Mouse (Mus musculus) G1E (cell line): ENCODE measurements around the gene Hsd17b1.

Source experiments
- CTCF ChIP-seq: IDR thresholded peaks from 2 replicates; pipeline ENCODE4 v1.5.1; 2012; ENCODE audit warnings: low read depth, low read length, inconsistent platforms, mixed read lengths
- GATA1 ChIP-seq: IDR thresholded peaks from 2 replicates; pipeline ENCODE4 v1.6.1; 2012; ENCODE audit warnings: borderline replicate concordance, low read length, inconsistent platforms, mixed read lengths
- TAL1 ChIP-seq: conservative IDR thresholded peaks from 2 replicates; pipeline ENCODE4 v1.6.1; 2012; ENCODE audit warnings: low read depth, low read length, inconsistent platforms, mixed read lengths

DNA sequence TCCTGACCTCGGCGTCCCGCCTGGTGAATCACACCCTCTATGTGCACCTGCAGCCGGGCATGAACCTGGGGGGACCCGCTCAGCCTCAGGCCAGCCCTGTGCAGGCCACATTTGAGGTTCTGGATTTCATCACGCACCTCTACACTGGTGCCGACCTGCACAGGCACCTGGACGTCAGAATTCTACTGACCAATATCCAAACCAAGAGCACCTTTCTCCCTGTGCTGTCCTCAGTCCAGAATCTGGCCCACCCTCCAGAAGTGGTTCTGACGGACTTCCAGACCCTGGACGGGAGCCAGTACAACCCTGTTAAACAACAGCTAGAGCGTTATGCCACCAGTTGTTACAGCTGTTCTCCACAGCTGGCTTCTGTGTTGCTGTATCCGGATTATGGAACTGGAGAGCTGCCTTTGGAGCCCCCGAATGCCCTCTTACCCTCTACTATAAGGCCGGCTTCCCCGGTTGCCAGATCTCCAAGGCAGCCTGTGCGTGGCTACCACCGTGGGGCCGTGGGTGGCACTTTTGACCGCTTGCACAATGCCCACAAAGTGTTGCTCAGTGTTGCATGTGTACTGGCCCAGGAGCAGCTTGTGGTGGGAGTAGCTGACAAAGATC lies 5.0 kb downstream of the Hsd17b1 start:
- TF ChIP-seq GATA1 (no peak), CTCF (no peak), TAL1 (no peak)
